25 mouse cellular contexts compared by ENCODE assay signal in genomic region chr6:64694688-64695087, GRCm38 (mm10). TPM values are rescaled to one million over a fixed set of nuclear protein-coding genes. Genes with fewer than 3 reads are reported as not detected.
"Had no signal": no experiment of that assay in that cellular context is flagged by ENCODE, and none has a peak within 500 bp of the region (broad histone marks: within the 10 kb centered on the region; RNA-seq: fewer than 3 reads in every experiment).

No protein-coding gene starts in this region.

- ATAC-seq: lung, postnatal 0 days had no signal

- H3K27ac ChIP-seq: kidney, embryonic 15.5 days; left cerebral cortex, adult 2 months; liver, embryonic 13.5 days; macrophage; stomach, postnatal 0 days had no signal

- H3K4me2 ChIP-seq: kidney, embryonic 15.5 days; liver, embryonic 13.5 days; lung, embryonic 14.5 days had no signal

- H3K9me3 ChIP-seq: kidney, embryonic 15.5 days; liver, embryonic 13.5 days had no signal

- H3K4me1 ChIP-seq: kidney, embryonic 15.5 days; liver, embryonic 13.5 days had no signal

- DNase-seq: kidney, adult 11 months; kidney, adult 8-10 months; kidney, postnatal 10 days; kidney, postnatal 36 days; layer of hippocampus, postnatal 36 days; liver, embryonic 13.5 days; lung, embryonic 14.5 days; right cerebral cortex, postnatal 4 days; thymus, adult 2 months; thymus, postnatal 14 days; thymus, postnatal 4 days had no signal

- H3K27me3 ChIP-seq: kidney, embryonic 15.5 days; liver, embryonic 13.5 days had no signal

- H3K4me3 ChIP-seq: kidney, embryonic 15.5 days; left cerebral cortex, adult 2 months; liver, embryonic 13.5 days had no signal

- H3K9ac ChIP-seq: kidney, embryonic 15.5 days; liver, embryonic 13.5 days; lung, embryonic 14.5 days had no signal

- H3K36me3 ChIP-seq: kidney, embryonic 15.5 days; liver, embryonic 13.5 days had no signal

RNA-seq across cellular contexts. Expression of gene Atoh1, which starts 34.2 kb away (rescaled TPM):
- total RNA-seq: layer of hippocampus, adult 8-10 months; layer of hippocampus, postnatal 10 days; layer of hippocampus, postnatal 36 days; left cerebral cortex, adult 2 months; left cerebral cortex, postnatal 10 days; left cerebral cortex, postnatal 36 days; liver, adult 2 months; megakaryocyte, adult 5-6 weeks had no signal
- polyA plus RNA-seq: kidney, embryonic 15.5 days; limb, embryonic 11.5 days; liver, adult 2 months; liver, embryonic 13.5 days; liver, embryonic 16.5 days; lung, embryonic 14.5 days; lung, postnatal 0 days; macrophage; stomach, embryonic 14.5 days had no signal
